Mouse (Mus musculus) erythroblast, embryonic 14.5 days (primary cell): ENCODE data around the gene Wars.

Experiments used
- GATA1 ChIP-seq: IDR thresholded peaks from 2 replicates; pipeline ENCODE4 v1.6.1; 2012; ENCODE audit warnings: low read length, inconsistent platforms, mixed read lengths
- TAL1 ChIP-seq: IDR thresholded peaks from 3 replicates; pipeline ENCODE4 v1.6.1; 2012; ENCODE audit warnings: low read length, inconsistent platforms, mixed read lengths

DNA sequence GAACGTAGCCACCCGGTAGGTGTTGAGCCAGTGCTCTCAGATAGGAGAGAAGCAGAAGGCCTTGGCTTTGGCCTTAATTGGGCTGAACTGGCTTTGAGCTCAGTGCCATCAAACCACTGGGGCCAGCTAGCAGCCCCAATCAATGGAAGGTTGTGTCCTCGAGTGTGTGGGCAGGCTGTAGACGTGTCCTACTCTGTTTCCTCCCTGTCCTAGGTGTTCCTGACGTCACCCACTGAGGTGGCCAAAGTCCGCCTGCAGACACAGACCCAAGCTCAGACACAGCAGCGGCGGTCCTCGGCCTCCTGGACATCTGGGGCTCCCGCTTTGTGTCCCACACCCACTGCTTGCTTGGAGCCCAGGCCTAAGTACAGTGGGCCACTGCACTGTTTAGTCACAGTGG lies 38.9 kb downstream of the Wars start:
- TF ChIP-seq TAL1 (no peak), GATA1 (no peak)
